Mouse (Mus musculus) small intestine, adult 2 months (tissue): ENCODE measurements around the gene Gpam.

Experiments
- CTCF ChIP-seq: fragments of 200-500 bp; IDR thresholded peaks from 2 replicates; pipeline ENCODE4 v1.5.1; 2012; ENCODE audit warnings: low read depth, mild to moderate bottlenecking, control low read depth, inconsistent platforms, low read length, moderate library complexity, mixed read lengths; ENCODE audit not compliant: insufficient replicate concordance, insufficient read length; ENCODE audit errors: extremely low read depth
- POLR2A ChIP-seq: fragments of 200-500 bp; IDR thresholded peaks from 2 replicates; pipeline ENCODE4 v1.6.1; 2012; ENCODE audit warnings: low read depth, mild to moderate bottlenecking, control low read depth, inconsistent platforms, low read length, moderate library complexity

GRCm38 (mm10) chr19:55099184-55100160 lies 27.6 kb downstream of the Gpam start:
- no peak for TF ChIP-seq CTCF
- peak; percentile 80 for TF ChIP-seq POLR2A
